Mouse (Mus musculus): ENCODE data around the gene Dnm2. TPM values are rescaled to one million over a fixed set of nuclear protein-coding genes. Genes with fewer than 3 reads are reported as not detected.

Gene Dnm2
- polyA plus RNA-seq, 1 experiment from 2014 or later = 58.2 TPM

DNA sequence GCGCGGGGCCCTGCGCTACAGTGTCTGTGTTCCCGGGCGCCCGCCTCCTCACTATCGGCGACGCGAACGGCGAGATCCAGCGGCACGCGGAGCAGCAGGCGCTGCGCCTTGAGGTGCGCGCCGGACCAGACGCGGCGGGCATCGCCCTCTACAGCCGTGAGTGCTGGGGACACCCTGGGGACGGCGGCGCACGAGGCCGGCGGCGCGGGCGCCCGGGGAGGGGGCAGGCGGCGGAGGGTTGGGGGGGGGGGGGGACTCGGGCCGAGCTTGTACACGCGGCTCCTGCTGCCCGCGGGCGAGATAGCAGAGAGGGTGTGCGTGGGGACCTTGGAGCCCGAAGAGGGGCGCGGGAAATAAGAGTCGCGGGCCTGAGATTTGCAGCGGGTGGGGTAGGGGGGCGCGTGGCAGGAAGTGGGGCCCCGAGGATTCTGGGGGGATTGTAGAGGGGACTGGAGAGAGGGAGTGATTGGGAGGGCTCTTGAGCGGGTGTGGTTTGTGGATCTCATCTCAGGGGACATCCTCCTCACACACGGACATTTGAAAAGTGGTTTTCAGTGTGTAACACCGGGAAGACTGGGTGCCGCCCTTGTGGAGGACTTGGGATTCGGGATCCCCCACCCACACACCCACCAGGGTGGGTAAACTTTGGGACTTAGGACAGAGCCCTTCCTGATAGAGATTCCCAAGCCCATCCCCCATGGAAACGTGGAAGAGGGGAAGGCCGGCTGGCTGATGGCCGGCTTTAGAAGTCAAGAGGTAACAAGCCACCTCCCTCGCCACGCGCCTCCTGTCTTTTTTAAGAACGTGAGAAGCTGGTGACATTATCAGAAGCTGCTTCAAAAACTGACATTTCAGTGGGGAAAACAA is 122.6 kb downstream of the Dnm2 start:
- no peaks in the 10 kb centered on the region for H3K27me3 ChIP-seq (ENCODE audit: control insufficient read depth, insufficient read depth, low read length)
- H3K4me2 ChIP-seq (ENCODE audit: low read length) = peak overlapping the region; percentile 74
- H3K4me1 ChIP-seq (ENCODE audit: control insufficient read depth in 2 of 2, insufficient read depth in 2 of 2, low read length in 2 of 2) = peaks cover 7 to 13% of the 10 kb centered on the region in 2 experiments
- peak overlapping the region; percentile 96 for H3K9ac ChIP-seq (ENCODE audit: low read length)
- H3K4me3 ChIP-seq (ENCODE audit: control insufficient read depth in 1 of 2, insufficient read depth in 1 of 2, low read depth in 1 of 2, low read length in 2 of 2) = peak overlapping the region; percentile 80 to 95
- ATAC-seq (ENCODE audit: insufficient number of reproducible peaks, insufficient read depth, low FRiP score, low read depth) = peak; percentile 29
- peak overlapping the region; percentile 92 to 99 for H3K27ac ChIP-seq (replicated peaks in 1 of 2; ENCODE audit: control insufficient read depth in 1 of 2, insufficient read depth in 1 of 2, low read depth in 2 of 2, low read length in 2 of 2)
- H3K36me3 ChIP-seq (ENCODE audit: control insufficient read depth, insufficient read depth, low read length) = peaks cover 17% of the 10 kb centered on the region
- no peaks in the 10 kb centered on the region for H3K9me3 ChIP-seq (ENCODE audit: control insufficient read depth, low read length)
- WGBS = under 1% methylated on average over 40 of the region's 66 CpGs

- WGBS = 94% methylated on average over 2 of the region's 2 CpGs
- no peaks in the 10 kb centered on the region for H3K9me3 ChIP-seq (ENCODE audit: control insufficient read depth, low read length)
These were observed 126.3 kb downstream of the Dnm2 start for GRCm38 (mm10) chr9:21551049-21551448.

GRCm38 (mm10) chr9:21553607-21554273 is 129.0 kb downstream of the Dnm2 start:
- Histone ChIP-seq H3K4me1 (ENCODE audit: control insufficient read depth in 2 of 2, insufficient read depth in 2 of 2, low read length in 2 of 2) (peaks cover 17 to 31% of the 10 kb centered on the region in 2 experiments), H3K4me3 (ENCODE audit: control insufficient read depth in 1 of 2, insufficient read depth in 1 of 2, low read depth in 1 of 2, low read length in 2 of 2) (no peak overlapping the region), H3K36me3 (ENCODE audit: control insufficient read depth, insufficient read depth, low read length) (peaks cover 28% of the 10 kb centered on the region), H3K4me2 (ENCODE audit: low read length) (no peak overlapping the region), H3K9me3 (ENCODE audit: control insufficient read depth, low read length) (no peaks in the 10 kb centered on the region), H3K27ac (replicated peaks in 1 of 2; ENCODE audit: control insufficient read depth in 1 of 2, insufficient read depth in 1 of 2, low read depth in 2 of 2, low read length in 2 of 2) (peak overlapping the region in 1 of 2 experiments; percentile 28; a peak in 1 of 4 replicates), H3K9ac (ENCODE audit: low read length) (no peak overlapping the region), H3K27me3 (ENCODE audit: control insufficient read depth, insufficient read depth, low read length) (no peaks in the 10 kb centered on the region)
- WGBS = 80% methylated on average over 6 of the region's 6 CpGs
- no peak for ATAC-seq (ENCODE audit: insufficient number of reproducible peaks, insufficient read depth, low FRiP score, low read depth)

More at GRCm38 (mm10) chr9:21551049-21551448, 126.3 kb downstream of the Dnm2 start:
- Histone ChIP-seq H3K4me1 (ENCODE audit: control insufficient read depth in 2 of 2, insufficient read depth in 2 of 2, low read length in 2 of 2) (peaks cover 11 to 16% of the 10 kb centered on the region in 2 experiments), H3K4me3 (ENCODE audit: control insufficient read depth in 1 of 2, insufficient read depth in 1 of 2, low read depth in 1 of 2, low read length in 2 of 2) (no peak overlapping the region), H3K27me3 (ENCODE audit: control insufficient read depth, insufficient read depth, low read length) (no peaks in the 10 kb centered on the region), H3K9ac (ENCODE audit: low read length) (no peak overlapping the region), H3K36me3 (ENCODE audit: control insufficient read depth, insufficient read depth, low read length) (peaks cover 21% of the 10 kb centered on the region), H3K27ac (replicated peaks in 1 of 2; ENCODE audit: control insufficient read depth in 1 of 2, insufficient read depth in 1 of 2, low read depth in 2 of 2, low read length in 2 of 2) (no peak overlapping the region), H3K4me2 (ENCODE audit: low read length) (no peak overlapping the region)
- no peak for ATAC-seq (ENCODE audit: insufficient number of reproducible peaks, insufficient read depth, low FRiP score, low read depth)

DNA sequence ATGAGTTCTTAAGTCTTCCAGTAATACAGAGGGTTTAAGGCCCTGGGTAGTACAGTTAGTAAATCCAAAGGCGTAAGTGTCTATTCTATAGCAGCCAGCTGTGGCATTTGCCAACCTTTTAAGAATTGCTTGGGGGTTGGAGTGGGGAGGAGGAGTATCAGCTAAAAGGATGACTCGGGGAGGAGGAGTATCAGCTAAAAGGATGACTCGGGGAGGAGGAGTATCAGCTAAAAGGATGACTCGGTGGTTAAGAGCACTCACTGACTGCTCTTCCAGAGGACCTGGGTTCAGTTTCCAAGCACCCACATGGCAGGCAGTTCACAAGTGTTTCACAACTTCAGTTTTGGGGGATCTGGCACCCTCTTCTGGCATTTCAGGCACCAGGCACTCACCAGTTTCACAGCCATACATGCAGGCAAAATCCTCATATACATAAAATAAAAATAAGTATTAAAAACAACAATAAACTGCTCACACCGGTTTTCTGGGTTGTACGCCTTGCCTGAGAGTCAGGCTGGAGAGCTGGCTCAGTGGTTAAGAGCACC is 130.6 kb downstream of the Dnm2 start:
- Histone ChIP-seq H3K36me3 (ENCODE audit: control insufficient read depth, insufficient read depth, low read length) (peaks cover 25% of the 10 kb centered on the region), H3K4me2 (ENCODE audit: low read length) (no peak overlapping the region), H3K9ac (ENCODE audit: low read length) (no peak overlapping the region), H3K27me3 (ENCODE audit: control insufficient read depth, insufficient read depth, low read length) (no peaks in the 10 kb centered on the region), H3K27ac (replicated peaks in 1 of 2; ENCODE audit: control insufficient read depth in 1 of 2, insufficient read depth in 1 of 2, low read depth in 2 of 2, low read length in 2 of 2) (no peak overlapping the region), H3K4me1 (ENCODE audit: control insufficient read depth in 2 of 2, insufficient read depth in 2 of 2, low read length in 2 of 2) (peaks cover 20 to 34% of the 10 kb centered on the region in 2 experiments), H3K9me3 (ENCODE audit: control insufficient read depth, low read length) (no peaks in the 10 kb centered on the region), H3K4me3 (ENCODE audit: control insufficient read depth in 1 of 2, insufficient read depth in 1 of 2, low read depth in 1 of 2, low read length in 2 of 2) (no peak overlapping the region)
- WGBS = 83% methylated on average over 6 of the region's 6 CpGs
- no peak for ATAC-seq (ENCODE audit: insufficient number of reproducible peaks, insufficient read depth, low FRiP score, low read depth)

GRCm38 (mm10) chr9:21556996-21557395 is 132.3 kb downstream of the Dnm2 start:
- H3K27me3 ChIP-seq (ENCODE audit: control insufficient read depth, insufficient read depth, low read length) = no peaks in the 10 kb centered on the region
- H3K9ac ChIP-seq (ENCODE audit: low read length) = no peak overlapping the region
- peaks cover 21% of the 10 kb centered on the region for H3K36me3 ChIP-seq (ENCODE audit: control insufficient read depth, insufficient read depth, low read length)
- no peak overlapping the region; a peak in 1 of 4 replicates for H3K27ac ChIP-seq (replicated peaks in 1 of 2; ENCODE audit: control insufficient read depth in 1 of 2, insufficient read depth in 1 of 2, low read depth in 2 of 2, low read length in 2 of 2)
- no peak overlapping the region for H3K4me2 ChIP-seq (ENCODE audit: low read length)
- 86% methylated on average over 2 of the region's 2 CpGs for WGBS
- H3K4me3 ChIP-seq (ENCODE audit: control insufficient read depth in 1 of 2, insufficient read depth in 1 of 2, low read depth in 1 of 2, low read length in 2 of 2) = no peak overlapping the region
- no peak for ATAC-seq (ENCODE audit: insufficient number of reproducible peaks, insufficient read depth, low FRiP score, low read depth)
- peaks cover 20 to 34% of the 10 kb centered on the region in 2 experiments for H3K4me1 ChIP-seq (ENCODE audit: control insufficient read depth in 2 of 2, insufficient read depth in 2 of 2, low read length in 2 of 2)
- no peaks in the 10 kb centered on the region for H3K9me3 ChIP-seq (ENCODE audit: control insufficient read depth, low read length)

Small RNA genes within 50 kb of the gene (microRNA-seq; reads per million reads assigned to microRNA genes)
- gene Mir199a-1 = 2.8 reads per million, percentile 3 among the genes with 10 or more reads in this experiment

Other genes starting within 250 kb of the Dnm2 start
- gene Keap1, start 185.5 kb upstream of the Dnm2 start, polyA plus RNA-seq (2014; fragmentation: Nextera tagmentation; extraction: Ambion mirVana) = 31.5 and 32.3 TPM in 2 replicates
- gene S1pr5, start 176.5 kb upstream of the Dnm2 start, polyA plus RNA-seq (2014; fragmentation: Nextera tagmentation; extraction: Ambion mirVana) = 0.18 and 0.26 TPM in 2 replicates
- 47.2 and 51.4 TPM in 2 replicates for gene Atg4d, start 159.6 kb upstream of the Dnm2 start, polyA plus RNA-seq (2014; fragmentation: Nextera tagmentation; extraction: Ambion mirVana)
- 7.6 and 12.6 TPM in 2 replicates for gene Kri1, start 136.9 kb upstream of the Dnm2 start, polyA plus RNA-seq (2014; fragmentation: Nextera tagmentation; extraction: Ambion mirVana)
- 94.7 and 96.9 TPM in 2 replicates for gene Cdkn2d, start 133.5 kb upstream of the Dnm2 start, polyA plus RNA-seq (2014; fragmentation: Nextera tagmentation; extraction: Ambion mirVana)
- 0.30 TPM in 1 of 2 replicates, not detected in the other for gene Ap1m2, start 112.6 kb upstream of the Dnm2 start, polyA plus RNA-seq (2014; fragmentation: Nextera tagmentation; extraction: Ambion mirVana)
- gene Slc44a2, start 104.2 kb upstream of the Dnm2 start, polyA plus RNA-seq (2014; fragmentation: Nextera tagmentation; extraction: Ambion mirVana) = 66.4 and 67.9 TPM in 2 replicates
- 103 and 109 TPM in 2 replicates for gene Ilf3, start 57.0 kb upstream of the Dnm2 start, polyA plus RNA-seq (2014; fragmentation: Nextera tagmentation; extraction: Ambion mirVana)
- gene Qtrt1, start 13.1 kb upstream of the Dnm2 start, polyA plus RNA-seq (2014; fragmentation: Nextera tagmentation; extraction: Ambion mirVana) = 22.7 and 24.3 TPM in 2 replicates
- 77.5 and 81.4 TPM in 2 replicates for gene Tmed1, start 85.3 kb downstream of the Dnm2 start, polyA plus RNA-seq (2014; fragmentation: Nextera tagmentation; extraction: Ambion mirVana)
- 2.4 and 2.9 TPM in 2 replicates for gene AB124611, start 101.3 kb downstream of the Dnm2 start, polyA plus RNA-seq (2014; fragmentation: Nextera tagmentation; extraction: Ambion mirVana)
- 38.1 and 41.0 TPM in 2 replicates for gene Carm1, start 122.0 kb downstream of the Dnm2 start, polyA plus RNA-seq (2014; fragmentation: Nextera tagmentation; extraction: Ambion mirVana)
- gene Timm29, start 167.8 kb downstream of the Dnm2 start, polyA plus RNA-seq (2014; fragmentation: Nextera tagmentation; extraction: Ambion mirVana) = 38.1 and 40.0 TPM in 2 replicates
- gene Yipf2, start 167.9 kb downstream of the Dnm2 start, polyA plus RNA-seq (2014; fragmentation: Nextera tagmentation; extraction: Ambion mirVana) = 11.5 and 11.7 TPM in 2 replicates
- gene Smarca4, start 191.3 kb downstream of the Dnm2 start, polyA plus RNA-seq (2014; fragmentation: Nextera tagmentation; extraction: Ambion mirVana) = 51.1 and 52.8 TPM in 2 replicates